Mouse (Mus musculus): ENCODE results near the gene Gm20696. TPM values are rescaled to one million over a fixed set of nuclear protein-coding genes. Genes with fewer than 3 reads are reported as not detected.

The Gm20696 gene
- polyA plus RNA-seq, 1 experiment from 2014 or later = 1.7 TPM

GRCm38 (mm10) chr6:99274667-99275066 lies 391.9 kb downstream of the Gm20696 start:
- Histone ChIP-seq H3K4me2 (no peak overlapping the region), H3K9me3 (no peaks in the 10 kb centered on the region), H3K27me3 (replicated peaks) (no peaks in the 10 kb centered on the region), H3K4me3 (no peak overlapping the region), H3K27ac (replicated peaks) (no peak overlapping the region), H3K9ac (no peak overlapping the region), H3K4me1 (peaks cover 21% of the 10 kb centered on the region), H3K36me3 (no peaks in the 10 kb centered on the region)
- ATAC-seq (ENCODE audit: extremely low read depth, insufficient number of reproducible peaks, low FRiP score, low TSS enrichment) = no peak
- WGBS = 80% methylated on average over 5 of the region's 5 CpGs

GRCm38 (mm10) chr6:99274222-99274621 lies 392.4 kb downstream of the Gm20696 start:
- H3K4me2 ChIP-seq = no peak overlapping the region
- no peak overlapping the region for H3K4me3 ChIP-seq
- no peaks in the 10 kb centered on the region for H3K27me3 ChIP-seq (replicated peaks)
- peaks cover 21% of the 10 kb centered on the region for H3K4me1 ChIP-seq
- WGBS = 64% methylated on average over 6 of the region's 6 CpGs
- ATAC-seq (ENCODE audit: extremely low read depth, insufficient number of reproducible peaks, low FRiP score, low TSS enrichment) = no peak
- no peaks in the 10 kb centered on the region for H3K9me3 ChIP-seq
- no peak overlapping the region for H3K9ac ChIP-seq
- no peak overlapping the region for H3K27ac ChIP-seq (replicated peaks)
- no peaks in the 10 kb centered on the region for H3K36me3 ChIP-seq

DNA sequence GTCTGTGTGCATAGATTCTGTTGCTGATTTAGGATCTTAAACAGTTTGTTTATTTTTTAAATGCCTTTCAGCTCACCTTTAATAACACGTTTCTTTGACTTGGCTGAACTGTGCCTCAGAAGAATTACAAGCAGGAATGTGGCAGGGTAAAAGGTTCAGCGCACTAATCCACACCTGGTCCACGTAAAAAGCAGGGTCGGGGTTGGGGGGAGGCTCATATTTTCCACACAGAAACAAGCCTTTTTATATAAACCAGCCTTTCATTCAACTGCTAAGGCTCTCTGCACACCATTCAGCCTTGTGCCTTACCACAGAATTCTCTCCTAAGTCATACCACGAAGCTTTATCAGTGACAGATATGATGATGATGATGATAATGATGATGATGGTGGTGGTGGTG lies 393.4 kb downstream of the Gm20696 start:
- Histone ChIP-seq H3K4me1 (peaks cover 27% of the 10 kb centered on the region), H3K27ac (replicated peaks) (no peak overlapping the region), H3K4me2 (no peak overlapping the region), H3K9me3 (no peaks in the 10 kb centered on the region), H3K9ac (no peak overlapping the region), H3K4me3 (no peak overlapping the region), H3K36me3 (no peaks in the 10 kb centered on the region), H3K27me3 (replicated peaks) (no peaks in the 10 kb centered on the region)
- no peak for ATAC-seq (ENCODE audit: extremely low read depth, insufficient number of reproducible peaks, low FRiP score, low TSS enrichment)
- WGBS = 79% methylated on average over 5 of the region's 5 CpGs

GRCm38 (mm10) chr6:99272174-99272573 lies 394.4 kb downstream of the Gm20696 start:
- no peak for ATAC-seq (ENCODE audit: extremely low read depth, insufficient number of reproducible peaks, low FRiP score, low TSS enrichment)
- Histone ChIP-seq H3K9me3 (no peaks in the 10 kb centered on the region), H3K27me3 (replicated peaks) (no peaks in the 10 kb centered on the region), H3K36me3 (no peaks in the 10 kb centered on the region), H3K4me3 (no peak overlapping the region), H3K9ac (no peak overlapping the region), H3K4me1 (peaks cover 35% of the 10 kb centered on the region), H3K27ac (replicated peaks) (no peak overlapping the region), H3K4me2 (no peak overlapping the region)
- WGBS = 79% methylated on average over 3 of the region's 3 CpGs

DNA sequence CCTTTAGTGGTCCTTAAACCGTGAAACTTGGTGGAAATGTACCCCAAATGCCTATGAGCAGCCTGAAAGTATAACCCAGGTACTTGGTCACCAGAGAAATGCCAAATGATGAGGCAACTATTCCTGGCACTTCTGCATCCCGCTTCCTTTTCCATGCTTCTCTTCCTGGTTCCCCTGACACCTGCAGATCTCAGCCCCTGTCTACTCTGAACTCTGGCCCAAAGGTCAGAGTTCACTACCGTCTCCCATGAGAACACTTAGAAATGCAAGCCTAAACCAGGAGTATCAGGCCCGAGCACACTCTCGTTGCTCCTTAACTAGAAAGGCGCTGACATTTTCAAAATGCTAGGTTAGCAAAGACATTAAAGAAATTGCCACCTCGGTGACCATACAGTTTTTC lies 394.9 kb downstream of the Gm20696 start:
- 75% methylated on average over 7 of the region's 7 CpGs for WGBS
- Histone ChIP-seq H3K27me3 (replicated peaks) (no peaks in the 10 kb centered on the region), H3K36me3 (no peaks in the 10 kb centered on the region), H3K9me3 (no peaks in the 10 kb centered on the region), H3K9ac (no peak overlapping the region), H3K27ac (replicated peaks) (no peak overlapping the region), H3K4me2 (no peak overlapping the region), H3K4me3 (no peak overlapping the region), H3K4me1 (peaks cover 40% of the 10 kb centered on the region)
- no peak for ATAC-seq (ENCODE audit: extremely low read depth, insufficient number of reproducible peaks, low FRiP score, low TSS enrichment)

DNA sequence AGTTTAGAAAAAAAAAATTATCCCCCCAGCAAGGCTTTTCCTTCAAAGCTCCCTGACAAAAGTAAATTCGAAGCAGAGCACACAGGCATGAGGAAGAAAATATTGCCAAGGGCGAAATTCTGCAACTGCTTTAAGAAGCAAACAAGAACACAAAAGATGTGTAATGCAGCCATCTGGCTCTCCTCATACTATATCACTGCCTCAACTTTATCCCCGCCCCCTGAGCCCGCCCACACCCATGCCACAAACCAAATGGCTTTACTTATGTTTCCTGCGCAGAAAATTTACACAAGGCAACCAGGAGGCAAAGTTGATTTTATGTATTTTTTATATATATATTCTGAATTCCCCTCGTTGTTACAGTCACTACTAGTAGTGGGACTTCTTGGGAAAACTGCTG lies 396.7 kb downstream of the Gm20696 start:
- no peaks in the 10 kb centered on the region for H3K9me3 ChIP-seq
- H3K4me1 ChIP-seq = peaks cover 46% of the 10 kb centered on the region
- no peak overlapping the region for H3K9ac ChIP-seq
- no peaks in the 10 kb centered on the region for H3K36me3 ChIP-seq
- ATAC-seq (ENCODE audit: extremely low read depth, insufficient number of reproducible peaks, low FRiP score, low TSS enrichment) = no peak
- H3K4me2 ChIP-seq = no peak overlapping the region
- H3K4me3 ChIP-seq = no peak overlapping the region
- no peak overlapping the region for H3K27ac ChIP-seq (replicated peaks)
- H3K27me3 ChIP-seq (replicated peaks) = no peaks in the 10 kb centered on the region
- 76% methylated on average over 6 of the region's 6 CpGs for WGBS

DNA sequence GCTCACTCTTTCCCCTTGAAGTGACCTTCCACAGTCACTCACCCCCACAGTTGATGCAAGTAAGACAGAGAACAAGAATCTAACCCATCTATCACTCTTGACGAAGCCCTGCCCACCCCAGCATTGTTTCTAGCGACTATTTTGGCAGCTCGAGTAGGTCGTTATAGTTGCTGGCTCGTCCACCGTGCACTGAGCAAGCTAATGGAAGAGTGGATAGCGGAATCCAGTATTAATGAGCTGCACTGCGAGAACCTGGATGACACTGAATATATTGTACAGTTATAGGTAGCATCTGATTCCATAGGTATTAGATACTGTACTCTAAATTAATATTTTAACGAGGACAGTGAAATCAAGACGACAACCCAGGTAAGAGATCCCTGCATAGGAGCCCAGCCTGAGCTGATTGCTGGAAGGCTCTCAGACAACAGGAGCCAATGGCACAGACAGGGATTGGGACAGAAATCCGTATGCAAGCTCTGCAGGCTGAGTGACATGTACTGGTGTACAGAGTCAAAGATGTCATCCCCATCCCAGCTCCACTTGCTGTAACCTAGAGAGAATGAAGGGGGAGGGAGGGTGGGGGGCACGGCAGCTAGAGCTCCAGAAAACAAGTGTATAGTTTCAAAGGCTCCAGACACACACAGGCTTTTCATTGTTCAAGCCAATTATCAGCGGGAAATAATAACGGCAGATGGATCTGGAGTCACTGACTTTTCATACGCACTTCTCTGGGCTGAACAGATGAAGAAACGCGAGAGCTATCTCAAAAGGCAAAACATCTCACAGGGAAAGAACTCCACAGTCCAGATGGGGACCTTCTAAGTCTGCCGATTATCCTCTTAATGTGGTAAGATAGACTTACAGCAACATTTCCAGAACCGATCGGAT lies 398.2 kb downstream of the Gm20696 start:
- H3K36me3 ChIP-seq = no peaks in the 10 kb centered on the region
- H3K4me1 ChIP-seq = peaks cover 55% of the 10 kb centered on the region
- no peak overlapping the region for H3K4me2 ChIP-seq
- no peaks in the 10 kb centered on the region for H3K9me3 ChIP-seq
- H3K4me3 ChIP-seq = no peak overlapping the region
- no peak for ATAC-seq (ENCODE audit: extremely low read depth, insufficient number of reproducible peaks, low FRiP score, low TSS enrichment)
- no peak overlapping the region for H3K27ac ChIP-seq (replicated peaks)
- 0 out of 2 replicates have a peak overlapping the region, but pooled peaks have one; percentile 16 for H3K9ac ChIP-seq
- 62% methylated on average over 20 of the region's 20 CpGs for WGBS
- H3K27me3 ChIP-seq (replicated peaks) = no peaks in the 10 kb centered on the region

DNA sequence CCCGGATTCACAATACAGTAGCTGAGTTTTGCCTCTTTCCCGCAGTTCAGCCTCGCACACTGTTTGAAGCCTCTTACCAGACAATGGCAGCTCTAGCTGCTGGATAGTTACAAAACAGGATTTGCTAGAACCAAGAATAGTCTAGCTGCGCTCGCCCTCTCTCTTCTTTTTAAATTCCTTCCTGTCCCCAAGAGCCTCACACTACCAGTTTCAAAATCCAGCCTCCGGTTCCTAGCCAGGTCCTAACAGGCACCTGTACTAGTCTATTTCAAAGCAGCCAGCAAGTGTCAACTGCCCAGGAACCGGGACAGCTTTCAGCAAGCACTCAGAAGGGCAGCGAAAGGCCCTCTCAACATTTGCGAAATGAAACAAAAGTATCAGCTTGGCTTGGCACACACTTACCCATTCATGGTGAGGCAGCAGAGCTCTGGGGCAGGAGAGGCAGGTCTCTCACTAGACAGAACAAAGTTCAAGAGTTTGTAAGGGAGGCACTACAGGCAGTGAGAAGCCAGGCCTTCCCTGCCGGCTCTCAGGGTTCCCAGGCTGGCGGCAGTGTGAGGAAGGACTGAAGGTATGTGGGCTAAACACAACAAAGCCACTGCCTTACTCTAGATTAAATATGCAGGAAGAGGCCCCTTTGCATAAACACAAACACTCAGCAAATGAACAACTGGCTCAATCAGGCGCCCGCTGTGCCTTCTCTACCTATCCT lies 400.5 kb downstream of the Gm20696 start:
- H3K36me3 ChIP-seq = no peaks in the 10 kb centered on the region
- H3K27me3 ChIP-seq (replicated peaks) = no peaks in the 10 kb centered on the region
- 17% methylated on average over 13 of the region's 13 CpGs for WGBS
- H3K4me1 ChIP-seq = peaks cover 77% of the 10 kb centered on the region
- peak overlapping the region; percentile 36 for H3K4me3 ChIP-seq
- peak overlapping the region; percentile 78 for H3K9ac ChIP-seq
- H3K9me3 ChIP-seq = no peaks in the 10 kb centered on the region
- peak overlapping the region; percentile 69 for H3K4me2 ChIP-seq
- peak; percentile 31; the same call in 1 of the 2 replicates for ATAC-seq (ENCODE audit: extremely low read depth, insufficient number of reproducible peaks, low FRiP score, low TSS enrichment)
- H3K27ac ChIP-seq (replicated peaks) = peak overlapping the region; percentile 92

GRCm38 (mm10) chr6:99265173-99265572 lies 401.4 kb downstream of the Gm20696 start:
- 27% methylated on average over 4 of the region's 4 CpGs for WGBS
- H3K9ac ChIP-seq = peak overlapping the region; percentile 78
- no peaks in the 10 kb centered on the region for H3K9me3 ChIP-seq
- peak overlapping the region; percentile 69 for H3K4me2 ChIP-seq
- no peak for ATAC-seq (ENCODE audit: extremely low read depth, insufficient number of reproducible peaks, low FRiP score, low TSS enrichment)
- peak overlapping the region; percentile 92 for H3K27ac ChIP-seq (replicated peaks)
- peak overlapping the region; percentile 36 for H3K4me3 ChIP-seq
- peaks cover 82% of the 10 kb centered on the region for H3K4me1 ChIP-seq
- H3K27me3 ChIP-seq (replicated peaks) = no peaks in the 10 kb centered on the region
- no peaks in the 10 kb centered on the region for H3K36me3 ChIP-seq

DNA sequence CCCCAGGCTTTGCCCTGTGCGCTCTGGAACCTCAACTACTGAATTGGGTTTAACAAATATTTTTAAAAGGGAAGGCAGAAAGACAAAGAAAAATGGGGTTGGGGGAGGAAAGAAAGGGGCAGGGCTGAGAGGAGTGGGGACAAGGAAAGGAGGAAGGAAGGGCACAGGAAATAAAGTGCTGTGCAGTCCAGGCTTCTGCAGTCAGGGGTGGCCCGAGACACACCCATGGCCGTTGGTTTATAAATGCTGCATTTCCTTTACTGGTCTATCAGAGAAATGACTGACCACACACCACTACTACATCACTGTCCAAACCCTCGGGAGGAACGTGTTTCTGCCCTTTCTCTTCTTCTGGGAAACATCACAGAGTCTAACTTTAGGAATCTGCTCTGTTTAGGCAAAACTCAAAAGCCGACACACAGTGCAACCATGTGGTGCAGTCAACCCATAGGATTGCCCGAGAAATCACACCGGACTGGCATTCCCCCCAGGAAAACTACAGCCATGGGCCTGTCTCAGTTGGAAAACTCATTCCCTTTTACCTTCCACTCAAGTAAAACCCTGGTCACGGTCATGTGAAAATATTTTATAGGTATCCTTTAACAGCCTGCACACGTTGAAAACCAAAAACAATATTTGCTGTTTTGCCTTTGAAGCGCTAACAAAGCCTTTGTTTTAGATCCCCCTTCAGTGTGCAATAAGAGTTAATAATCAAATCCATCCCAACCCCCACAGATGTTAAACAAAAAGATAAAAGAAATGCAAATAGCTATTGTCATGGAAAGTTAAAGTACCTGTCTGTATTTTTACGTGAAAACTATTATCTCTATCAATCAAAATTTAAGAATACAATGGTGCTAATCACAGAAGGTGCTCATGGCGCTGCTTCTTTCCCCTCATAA lies 402.2 kb downstream of the Gm20696 start:
- Histone ChIP-seq H3K27me3 (replicated peaks) (no peaks in the 10 kb centered on the region), H3K36me3 (no peaks in the 10 kb centered on the region), H3K27ac (replicated peaks) (peak overlapping the region; percentile 43), H3K4me1 (peaks cover 82% of the 10 kb centered on the region), H3K9ac (peak overlapping the region; percentile 54), H3K9me3 (no peaks in the 10 kb centered on the region), H3K4me2 (peak overlapping the region; percentile 69), H3K4me3 (peak overlapping the region; percentile 5; the same call in 1 of the 2 replicates)
- WGBS = 51% methylated on average over 13 of the region's 13 CpGs
- ATAC-seq (ENCODE audit: extremely low read depth, insufficient number of reproducible peaks, low FRiP score, low TSS enrichment) = no peak

DNA sequence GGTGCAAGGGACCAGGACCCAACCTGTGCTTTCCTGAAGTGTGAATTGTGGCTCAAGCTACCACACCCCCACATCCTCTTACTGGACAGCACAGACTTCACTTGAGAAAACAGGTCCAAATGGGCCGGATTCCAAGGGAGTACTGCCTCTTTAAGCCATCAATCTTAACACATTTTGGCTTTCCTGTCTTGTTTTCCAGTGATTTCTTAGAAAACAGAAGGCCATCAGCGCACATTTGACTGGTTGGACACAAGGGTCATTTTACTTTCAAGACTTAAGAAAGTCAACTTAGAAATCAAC lies 402.8 kb downstream of the Gm20696 start:
- no peak for ATAC-seq (ENCODE audit: extremely low read depth, insufficient number of reproducible peaks, low FRiP score, low TSS enrichment)
- Histone ChIP-seq H3K36me3 (no peaks in the 10 kb centered on the region), H3K27me3 (replicated peaks) (no peaks in the 10 kb centered on the region), H3K9ac (peak overlapping the region; percentile 54; the same call in 1 of the 2 replicates), H3K4me2 (peak overlapping the region; percentile 55), H3K9me3 (no peaks in the 10 kb centered on the region), H3K27ac (replicated peaks) (peak overlapping the region; percentile 43), H3K4me1 (peaks cover 82% of the 10 kb centered on the region), H3K4me3 (no peak overlapping the region)
- 47% methylated on average over 2 of the region's 2 CpGs for WGBS

Data from heart, embryonic 13.5 days (tissue).